ENCODE assay signal across 8 mouse cellular contexts in genomic region chr2:156982864-156983263, GRCm38 (mm10). TPM values are rescaled to one million over a fixed set of nuclear protein-coding genes. Genes with fewer than 3 reads are reported as not detected.
DNase-seq lines count a peak whose midpoint lies in the region; ATAC-seq and TF ChIP-seq lines count a peak whose summit lies in the region.
"Had no signal": no experiment of that assay in that cellular context is flagged by ENCODE, and none has a peak within 500 bp of the region (broad histone marks: within the 10 kb centered on the region; RNA-seq: fewer than 3 reads in every experiment).

No protein-coding gene starts in this region.

- H3K4me2 ChIP-seq in heart, embryonic 12.5 days = peak overlapping the region; percentile 4; the same call in 1 of the 2 replicates
- H3K4me2 ChIP-seq: neural tube, embryonic 12.5 days had no signal

- no peak for DNase-seq in left cerebral cortex, adult 2 months (ENCODE audit: extremely low spot score in 1 of 2, low spot score in 2 of 2)
- no peak for DNase-seq in left cerebral cortex, adult 11 months (ENCODE audit: low spot score)
- DNase-seq in c-Kit-negative CD71-positive TER-119-positive erythroid progenitor cells, embryonic 14.5 days (ENCODE audit: low read depth, low spot score) = peak; percentile 68
- no peak for DNase-seq in thymus, postnatal 4 days
- no peak for DNase-seq in midbrain, embryonic 10.5 days (ENCODE audit: low spot score)

- no peaks in the 10 kb centered on the region for H3K9me3 ChIP-seq in heart, embryonic 12.5 days (replicated peaks)
- H3K9me3 ChIP-seq in midbrain, embryonic 10.5 days (replicated peaks) = no peaks in the 10 kb centered on the region
- H3K9me3 ChIP-seq: neural tube, embryonic 12.5 days had no signal

- H3K4me1 ChIP-seq in heart, embryonic 12.5 days (replicated peaks) = peaks cover 19% of the 10 kb centered on the region
- no peaks in the 10 kb centered on the region for H3K4me1 ChIP-seq in midbrain, embryonic 10.5 days
- H3K4me1 ChIP-seq: neural tube, embryonic 12.5 days had no signal

- no peak overlapping the region for H3K4me3 ChIP-seq in left cerebral cortex, adult 2 months
- no peak overlapping the region for H3K4me3 ChIP-seq in heart, embryonic 12.5 days
- no peak overlapping the region for H3K4me3 ChIP-seq in midbrain, embryonic 10.5 days
- H3K4me3 ChIP-seq: neural tube, embryonic 12.5 days had no signal

- 34% methylated on average over 2 of the region's 2 CpGs for WGBS in heart, embryonic 12.5 days
- 90% methylated on average over 2 of the region's 2 CpGs for WGBS in midbrain, embryonic 10.5 days

- no peaks in the 10 kb centered on the region for H3K36me3 ChIP-seq in heart, embryonic 12.5 days
- H3K36me3 ChIP-seq in midbrain, embryonic 10.5 days = no peaks in the 10 kb centered on the region
- H3K36me3 ChIP-seq: neural tube, embryonic 12.5 days had no signal

- no peak overlapping the region for H3K9ac ChIP-seq in heart, embryonic 12.5 days
- H3K9ac ChIP-seq: neural tube, embryonic 12.5 days had no signal

- ATAC-seq in heart, embryonic 12.5 days (ENCODE audit: insufficient number of reproducible peaks, low FRiP score) = peak; percentile 77; the same call in 1 of the 2 replicates
- ATAC-seq in monocyte, adult 5-6 weeks (replicated peaks; ENCODE audit: insufficient number of reproducible peaks, low FRiP score, low TSS enrichment, poor library complexity, severe bottlenecking) = 0 out of 2 replicates have a peak, but pooled peaks have one; percentile 31

- no peak for TF ChIP-seq CTCF in left cerebral cortex, adult 2 months (IDR thresholded peaks at IDR 0.05)

- H3K27ac ChIP-seq in left cerebral cortex, adult 2 months = peak overlapping the region; percentile 19; the same call in 1 of the 2 replicates
- H3K27ac ChIP-seq in heart, embryonic 12.5 days (ENCODE audit: poor library complexity, severe bottlenecking) = peak overlapping the region; percentile 58
- H3K27ac ChIP-seq in midbrain, embryonic 10.5 days (replicated peaks) = no peak overlapping the region
- H3K27ac ChIP-seq: neural tube, embryonic 12.5 days had no signal

- H3K27me3 ChIP-seq in heart, embryonic 12.5 days (replicated peaks) = no peaks in the 10 kb centered on the region
- H3K27me3 ChIP-seq in midbrain, embryonic 10.5 days (ENCODE audit: low read depth, poor library complexity, severe bottlenecking) = no peaks in the 10 kb centered on the region
- H3K27me3 ChIP-seq: neural tube, embryonic 12.5 days had no signal

- intact Hi-C loops in left cerebral cortex, adult 2 months (cut with DNase I) = no loop called here

RNA-seq across cellular contexts. Expression of gene Ndrg3, which starts 9.0 kb away (rescaled TPM):
- total RNA-seq in left cerebral cortex, adult 2 months (2021) = 100 to 1,000 TPM; 457 to 473 TPM
- 31.3 and 32.3 TPM in 2 replicates for polyA plus RNA-seq in heart, embryonic 12.5 days (2016; fragmentation: Nextera tagmentation; extraction: Ambion mirVana)
- total RNA-seq in monocyte, adult 5-6 weeks (2017) = 33.9 to 42.9 TPM (median 39.3 TPM) in 3 replicates
- 43.5 and 46.0 TPM in 2 replicates for polyA plus RNA-seq in midbrain, embryonic 10.5 days (2016; fragmentation: Nextera tagmentation; extraction: Ambion mirVana)

RNA-seq across cellular contexts. Expression of gene Dsn1, which starts 24.1 kb away (rescaled TPM):
- total RNA-seq in left cerebral cortex, adult 2 months (2021) = 1 to 10 TPM; 5.8 to 6.3 TPM
- polyA plus RNA-seq in heart, embryonic 12.5 days (2016; fragmentation: Nextera tagmentation; extraction: Ambion mirVana) = 39.1 and 41.0 TPM in 2 replicates
- 13.4 to 31.9 TPM (median 17.8 TPM) in 3 replicates for total RNA-seq in monocyte, adult 5-6 weeks (2017)
- polyA plus RNA-seq in midbrain, embryonic 10.5 days (2016; fragmentation: Nextera tagmentation; extraction: Ambion mirVana) = 52.4 and 57.5 TPM in 2 replicates

Comparison
In these comparisons a context has a peak if more than half of its experiments do, and no peak if none do; other contexts are left out.
1. RNA of gene Ndrg3, which starts 9.0 kb away (total RNA-seq): 457 to 473 TPM in left cerebral cortex, adult 2 months; 33.9 to 42.9 TPM in monocyte, adult 5-6 weeks; every median in the first group is over 10 times any median in the second.